Mouse (Mus musculus) thymus, adult 18-20 months (tissue): ENCODE data around the gene Olfm3.

Source experiments
- DNase-seq, 2 experiments: peaks; one replicate each; pipeline ENCODE4 v3.0.0; 2022; ENCODE audit warnings: mixed read lengths in 2 of 2

Olfm3 gene

GRCm38 (mm10) chr3:115081371-115081770 lies 177.5 kb downstream of the Olfm3 start:
- DNase-seq, result no peak

GRCm38 (mm10) chr3:115082947-115083346 lies 179.1 kb downstream of the Olfm3 start:
- DNase-seq, result no peak

GRCm38 (mm10) chr3:115088281-115088680 lies 184.4 kb downstream of the Olfm3 start:
- DNase-seq, result no peak

GRCm38 (mm10) chr3:115090670-115091069 lies 186.8 kb downstream of the Olfm3 start:
- no peak for DNase-seq

GRCm38 (mm10) chr3:115095496-115095895 lies 191.6 kb downstream of the Olfm3 start:
- DNase-seq, result no peak

- DNase-seq, result no peak
Observed at GRCm38 (mm10) chr3:115099590-115099989, 195.7 kb downstream of the Olfm3 start.

GRCm38 (mm10) chr3:115104155-115104801 lies 200.4 kb downstream of the Olfm3 start:
- no peak for DNase-seq

- DNase-seq, result no peak
Observed at GRCm38 (mm10) chr3:115104802-115105493, 201.1 kb downstream of the Olfm3 start.

GRCm38 (mm10) chr3:115145722-115146121 lies 241.8 kb downstream of the Olfm3 start:
- DNase-seq, result no peak

GRCm38 (mm10) chr3:115146244-115146643 lies 242.4 kb downstream of the Olfm3 start:
- no peak for DNase-seq

GRCm38 (mm10) chr3:115158903-115159473 lies 255.1 kb downstream of the Olfm3 start:
- DNase-seq, result no peak

- no peak for DNase-seq
Observed at GRCm38 (mm10) chr3:115174625-115175024, 270.7 kb downstream of the Olfm3 start.
